Mouse (Mus musculus) MEL (cell line): ENCODE results near the gene Cep68.

ENCODE experiments used
- BHLHE40 ChIP-seq: IDR thresholded peaks from 2 replicates; pipeline ENCODE4 v1.6.1; 2012; ENCODE audit warnings: low read depth, mild to moderate bottlenecking, inconsistent platforms, low read length, improper control_type of control experiment, borderline replicate concordance
- CHD2 ChIP-seq: IDR thresholded peaks from 2 replicates; pipeline ENCODE4 v1.6.1; 2011; ENCODE audit warnings: low read length, improper control_type of control experiment
- CTCF ChIP-seq, 3 experiments: IDR thresholded peaks in 2 of 3; conservative IDR thresholded peaks in 1 of 3; 2 replicates each; pipeline ENCODE4 v1.5.1; 2011 to 2012; ENCODE audit warnings: low read length in 3 of 3, low read depth in 2 of 3, mild to moderate bottlenecking in 2 of 3, improper control_type of control experiment in 1 of 3, inconsistent platforms in 1 of 3, mixed read lengths in 1 of 3, moderate library complexity in 1 of 3; ENCODE audit not compliant: control insufficient read depth in 1 of 3, insufficient read depth in 1 of 3, poor library complexity in 1 of 3, severe bottlenecking in 1 of 3
- E2F4 ChIP-seq: IDR thresholded peaks from 2 replicates; pipeline ENCODE4 v1.6.1; 2011; ENCODE audit warnings: low read depth, low read length, improper control_type of control experiment, borderline replicate concordance
- GATA1 ChIP-seq: IDR thresholded peaks from 2 replicates; pipeline ENCODE4 v1.6.1; 2011; ENCODE audit warnings: low read depth, low read length, improper control_type of control experiment
- MYC ChIP-seq: IDR thresholded peaks from 2 replicates; pipeline ENCODE4 v1.6.1; 2011; ENCODE audit warnings: low read depth, mild to moderate bottlenecking, low read length, improper control_type of control experiment, moderate library complexity
- POLR2A ChIP-seq, 2 experiments: IDR thresholded peaks; 2 replicates each; pipeline ENCODE4 v1.6.1; 2011 to 2012; ENCODE audit warnings: low read length in 2 of 2, mild to moderate bottlenecking in 2 of 2, control low read depth in 1 of 2, improper control_type of control experiment in 1 of 2, low read depth in 1 of 2, moderate library complexity in 1 of 2; ENCODE audit not compliant: control insufficient read depth in 1 of 2, insufficient read depth in 1 of 2, poor library complexity in 1 of 2
- SIN3A ChIP-seq: IDR thresholded peaks from 2 replicates; pipeline ENCODE4 v1.6.1; 2012; ENCODE audit warnings: low read length, improper control_type of control experiment, inconsistent platforms
- SMC3 ChIP-seq: IDR thresholded peaks from 2 replicates; pipeline ENCODE4 v1.6.1; 2011; ENCODE audit warnings: low read depth, low read length, improper control_type of control experiment
- TBP ChIP-seq: IDR thresholded peaks from 2 replicates; pipeline ENCODE4 v1.8.0; 2011; ENCODE audit warnings: low read depth, low read length, improper control_type of control experiment
- UBTF ChIP-seq: IDR thresholded peaks from 2 replicates; pipeline ENCODE4 v1.6.1; 2012; ENCODE audit warnings: low read depth, mild to moderate bottlenecking, inconsistent platforms, low read length, improper control_type of control experiment, moderate library complexity, borderline replicate concordance; ENCODE audit not compliant: insufficient read depth
- ZC3H11A ChIP-seq: IDR thresholded peaks from 2 replicates; pipeline ENCODE4 v1.6.1; 2012; ENCODE audit warnings: low read depth, mild to moderate bottlenecking, inconsistent platforms, low read length, improper control_type of control experiment
- ZMIZ1 ChIP-seq: IDR thresholded peaks from 2 replicates; pipeline ENCODE4 v1.6.1; 2012; ENCODE audit warnings: low read depth, mild to moderate bottlenecking, inconsistent platforms, low read length, improper control_type of control experiment, moderate library complexity

- TF ChIP-seq CTCF (IDR thresholded peaks at IDR 0.05 in 2 of 3, conservative IDR thresholded peaks at IDR 0.05 in 1 of 3; ENCODE audit: control insufficient read depth in 1 of 3, insufficient read depth in 1 of 3, low read depth in 2 of 3, low read length in 3 of 3, poor library complexity in 1 of 3, severe bottlenecking in 1 of 3) (no peak), ZC3H11A (no peak), CHD2 (no peak), GATA1 (no peak), ZMIZ1 (no peak), SMC3 (no peak), POLR2A (IDR thresholded peaks at IDR 0.05; ENCODE audit: control insufficient read depth in 1 of 2, insufficient read depth in 1 of 2, low read depth in 1 of 2, low read length in 2 of 2, poor library complexity in 1 of 2) (no peak), UBTF (no peak), SIN3A (no peak), MYC (no peak), TBP (peak; percentile 55; the same call in 1 of the 2 replicates), BHLHE40 (no peak), E2F4 (no peak)
Measured at GRCm38 (mm10) chr11:20204870-20205446, 44.3 kb downstream of the Cep68 start.
